Mouse (Mus musculus): Measurements from ENCODE around the gene Rcbtb2. TPM values are rescaled to one million over a fixed set of nuclear protein-coding genes. Genes with fewer than 3 reads are reported as not detected.

Gene Rcbtb2
- polyA plus RNA-seq, 1 experiment from 2014 or later: 216 TPM

DNA sequence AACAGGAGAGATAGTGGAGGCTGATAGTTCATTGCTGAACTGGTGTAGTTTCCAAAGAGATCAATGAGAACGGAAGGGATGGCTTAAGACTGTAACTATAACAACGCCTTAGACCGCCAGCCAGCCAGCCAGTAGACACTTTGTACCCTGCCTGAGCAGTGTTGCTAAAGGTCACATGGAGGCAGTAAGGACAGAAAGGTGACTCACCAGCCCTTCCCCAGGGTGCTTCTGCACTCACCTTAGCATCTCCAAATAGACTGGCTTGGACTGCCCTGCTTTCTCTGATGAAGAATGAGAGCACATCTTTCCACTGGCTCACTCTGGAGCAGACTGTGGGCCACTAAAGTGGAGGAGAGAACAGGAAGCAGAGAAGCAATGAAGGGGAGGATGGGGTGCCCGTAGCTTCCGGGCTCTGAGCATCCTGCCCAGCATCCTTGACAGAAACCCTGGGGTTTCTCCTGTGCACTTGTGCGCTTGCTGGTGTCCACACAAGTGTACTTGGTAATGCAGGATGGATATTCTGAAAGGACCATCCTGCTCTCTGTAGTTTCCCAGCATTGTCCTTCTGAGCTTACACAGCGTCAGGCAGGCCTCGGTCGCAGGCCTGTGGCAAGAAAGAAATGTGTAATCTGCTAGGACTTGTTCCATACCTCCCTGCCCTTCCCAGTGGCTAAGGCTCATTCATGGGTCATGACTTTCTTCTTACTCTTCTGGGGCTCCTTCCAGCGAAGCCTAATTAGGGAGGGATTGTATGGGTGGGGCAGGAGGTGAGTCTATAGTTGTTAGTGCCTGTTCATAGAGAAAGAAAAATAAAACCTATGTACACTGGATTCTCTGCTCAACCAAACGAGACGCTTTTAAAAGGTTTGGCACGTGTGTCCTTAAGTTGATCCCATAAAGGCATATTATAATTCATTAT, 47.3 kb downstream of the Rcbtb2 start:
- WGBS: 92% methylated on average over 13 of the region's 13 CpGs
- Histone ChIP-seq H3K9me3 (ENCODE audit: control insufficient read depth, low read length) (no peaks in the 10 kb centered on the region), H3K9ac (ENCODE audit: low read length) (no peak overlapping the region), H3K4me2 (ENCODE audit: low read depth, severe bottlenecking) (no peak overlapping the region), H3K4me3 (ENCODE audit: low read depth, low read length) (no peak overlapping the region), H3K36me3 (ENCODE audit: control insufficient read depth, insufficient read depth, low read length) (peaks cover 23% of the 10 kb centered on the region), H3K27ac (replicated peaks; ENCODE audit: low read depth, low read length) (no peak overlapping the region), H3K4me1 (ENCODE audit: control insufficient read depth, insufficient read depth, low read length) (no peaks in the 10 kb centered on the region), H3K27me3 (ENCODE audit: control insufficient read depth, insufficient read depth, low read length) (no peaks in the 10 kb centered on the region)
- ATAC-seq (ENCODE audit: insufficient number of reproducible peaks, low FRiP score, low TSS enrichment, low read depth): no peak
- no peak for DNase-seq (ENCODE audit: low spot score)

DNA sequence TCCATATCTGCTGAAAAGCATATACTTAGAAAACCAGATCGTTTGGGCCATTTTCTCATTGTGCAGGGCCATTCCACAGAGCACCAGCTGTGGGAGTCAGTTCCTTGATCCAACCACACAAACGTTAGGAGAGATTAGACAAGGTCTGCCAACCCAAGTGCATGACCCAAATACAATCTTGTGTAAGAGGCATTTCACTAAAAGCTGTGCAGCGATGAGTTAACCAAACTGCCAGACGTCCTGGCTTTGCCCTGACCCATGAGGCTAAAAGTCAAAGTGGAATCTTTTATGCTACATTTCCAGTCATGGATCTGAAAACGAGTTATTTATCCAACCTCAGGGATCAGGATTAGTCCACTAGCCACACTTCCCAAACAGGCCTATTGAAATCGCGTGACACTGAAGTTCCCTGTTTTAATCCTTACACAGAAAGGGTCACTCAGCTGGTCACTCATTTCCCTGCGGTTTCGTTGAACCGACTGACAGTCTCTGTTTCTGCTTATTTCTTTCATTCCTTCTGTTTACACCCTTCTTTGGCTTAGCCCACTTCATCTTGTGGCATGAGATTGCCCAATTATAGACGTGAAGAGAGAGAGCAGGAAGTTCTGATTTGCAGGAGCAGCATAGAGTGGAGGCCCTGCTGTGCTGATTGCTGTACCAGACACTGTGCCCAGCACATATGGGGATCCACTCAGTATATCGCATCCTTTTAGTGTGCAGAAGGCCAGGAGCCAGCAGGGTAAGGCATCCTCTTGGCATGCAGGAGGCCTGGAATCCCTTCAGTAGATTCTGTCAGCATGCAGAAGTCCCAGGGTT, 49.6 kb downstream of the Rcbtb2 start:
- DNase-seq (ENCODE audit: low spot score) (no peak), ATAC-seq (ENCODE audit: insufficient number of reproducible peaks, low FRiP score, low TSS enrichment, low read depth) (no peak)
- Histone ChIP-seq H3K4me2 (ENCODE audit: low read depth, severe bottlenecking) (no peak overlapping the region), H3K27ac (replicated peaks; ENCODE audit: low read depth, low read length) (no peak overlapping the region), H3K9me3 (ENCODE audit: control insufficient read depth, low read length) (no peaks in the 10 kb centered on the region), H3K4me3 (ENCODE audit: low read depth, low read length) (no peak overlapping the region), H3K36me3 (ENCODE audit: control insufficient read depth, insufficient read depth, low read length) (peaks cover 26% of the 10 kb centered on the region; the same call in 1 of the 2 replicates), H3K4me1 (ENCODE audit: control insufficient read depth, insufficient read depth, low read length) (no peaks in the 10 kb centered on the region), H3K27me3 (ENCODE audit: control insufficient read depth, insufficient read depth, low read length) (no peaks in the 10 kb centered on the region), H3K9ac (ENCODE audit: low read length) (no peak overlapping the region)
- WGBS: 83% methylated on average over 12 of the region's 12 CpGs

DNA sequence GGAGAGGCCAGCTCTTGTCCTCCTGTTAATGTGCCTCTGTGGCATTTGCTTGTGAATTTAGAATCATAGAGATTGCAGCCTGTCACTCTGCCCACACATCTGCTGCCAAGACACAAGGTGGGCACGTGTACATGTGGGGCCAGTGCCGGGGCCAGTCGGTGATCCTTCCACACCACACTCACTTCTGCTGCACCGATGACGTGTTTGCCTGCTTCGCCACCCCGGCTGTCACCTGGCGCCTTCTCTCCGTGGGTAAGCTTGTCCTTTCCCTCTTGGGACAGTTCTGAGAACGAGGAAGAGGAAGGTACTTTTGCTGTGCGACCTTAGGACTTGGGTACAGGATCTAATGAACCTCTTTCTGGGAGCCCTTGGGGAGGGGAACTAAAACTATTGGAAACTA, 50.8 kb downstream of the Rcbtb2 start:
- Histone ChIP-seq H3K36me3 (ENCODE audit: control insufficient read depth, insufficient read depth, low read length) (peaks cover 27% of the 10 kb centered on the region), H3K4me1 (ENCODE audit: control insufficient read depth, insufficient read depth, low read length) (no peaks in the 10 kb centered on the region), H3K9ac (ENCODE audit: low read length) (no peak overlapping the region), H3K27ac (replicated peaks; ENCODE audit: low read depth, low read length) (no peak overlapping the region), H3K27me3 (ENCODE audit: control insufficient read depth, insufficient read depth, low read length) (no peaks in the 10 kb centered on the region), H3K4me3 (ENCODE audit: low read depth, low read length) (no peak overlapping the region), H3K9me3 (ENCODE audit: control insufficient read depth, low read length) (no peaks in the 10 kb centered on the region), H3K4me2 (ENCODE audit: low read depth, severe bottlenecking) (no peak overlapping the region)
- DNase-seq (ENCODE audit: low spot score): no peak
- ATAC-seq (ENCODE audit: insufficient number of reproducible peaks, low FRiP score, low TSS enrichment, low read depth): no peak
- 92% methylated on average over 11 of the region's 11 CpGs for WGBS

DNA sequence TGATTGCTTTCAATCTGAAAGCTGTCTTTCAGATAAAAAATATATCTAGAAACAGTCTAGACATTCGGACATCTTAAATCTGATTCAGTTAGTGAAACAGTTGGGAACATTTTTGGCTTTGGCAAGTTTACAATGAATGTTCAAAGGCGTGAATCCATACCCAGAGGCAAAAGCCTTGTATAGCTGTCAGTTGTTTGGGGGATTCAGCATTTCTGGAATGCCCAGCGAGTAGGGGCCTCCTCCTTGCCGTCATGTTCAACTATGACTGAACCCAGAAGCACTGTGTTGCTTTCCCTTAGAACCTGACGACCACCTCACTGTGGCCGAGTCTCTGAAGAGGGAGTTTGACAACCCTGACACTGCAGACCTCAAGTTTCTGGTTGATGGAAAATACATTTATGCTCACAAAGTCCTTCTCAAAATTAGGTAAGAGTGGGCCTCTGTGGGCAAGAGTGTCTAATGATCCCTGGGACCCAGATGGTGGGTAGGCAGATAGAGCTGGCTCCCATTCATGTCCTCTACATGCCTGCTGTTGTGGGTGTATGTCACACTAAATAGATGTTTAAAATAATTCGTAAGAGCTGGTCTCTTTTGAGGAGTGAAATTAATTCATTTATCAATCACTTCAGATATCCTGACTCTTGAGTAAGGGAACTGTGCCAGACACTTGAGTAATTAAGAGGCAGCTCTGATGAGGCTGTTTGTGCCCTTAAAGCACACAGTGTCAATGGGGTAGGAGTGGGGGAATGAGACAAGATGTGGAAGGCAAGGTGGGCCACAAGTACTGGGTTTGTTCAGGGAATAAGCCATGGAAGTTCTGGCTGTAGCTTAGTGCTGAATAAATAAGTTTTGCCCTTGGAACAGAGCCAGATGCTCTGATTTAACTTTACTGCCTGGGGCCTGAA, 51.5 kb downstream of the Rcbtb2 start:
- H3K36me3 ChIP-seq (ENCODE audit: control insufficient read depth, insufficient read depth, low read length): peaks cover 27% of the 10 kb centered on the region
- no peak for ATAC-seq (ENCODE audit: insufficient number of reproducible peaks, low FRiP score, low TSS enrichment, low read depth)
- DNase-seq (ENCODE audit: low spot score): no peak

DNA sequence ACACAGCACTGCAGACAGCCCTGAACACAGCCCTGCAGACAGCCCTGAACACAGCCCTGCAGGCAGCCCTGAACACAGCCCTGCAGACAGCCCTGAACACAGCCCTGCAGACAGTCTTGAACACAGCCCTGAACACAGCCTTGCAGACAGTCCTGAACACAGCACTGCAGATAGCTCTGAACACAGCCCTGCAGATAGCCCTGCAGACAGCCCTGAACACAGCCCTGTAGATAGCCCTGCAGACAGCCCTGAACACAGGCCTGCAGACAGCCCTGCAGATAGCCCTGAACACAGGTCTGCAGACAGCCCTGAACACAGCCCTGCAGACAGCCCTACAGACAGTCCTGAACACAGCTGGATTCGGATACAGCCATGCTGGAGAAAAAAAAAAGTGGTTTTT, 52.2 kb downstream of the Rcbtb2 start:
- Histone ChIP-seq H3K27me3 (ENCODE audit: control insufficient read depth, insufficient read depth, low read length) (no peaks in the 10 kb centered on the region), H3K4me3 (ENCODE audit: low read depth, low read length) (no peak overlapping the region), H3K36me3 (ENCODE audit: control insufficient read depth, insufficient read depth, low read length) (peaks cover 23% of the 10 kb centered on the region), H3K9ac (ENCODE audit: low read length) (no peak overlapping the region), H3K4me2 (ENCODE audit: low read depth, severe bottlenecking) (no peak overlapping the region), H3K4me1 (ENCODE audit: control insufficient read depth, insufficient read depth, low read length) (no peaks in the 10 kb centered on the region), H3K27ac (replicated peaks; ENCODE audit: low read depth, low read length) (no peak overlapping the region), H3K9me3 (ENCODE audit: control insufficient read depth, low read length) (no peaks in the 10 kb centered on the region)
- no peak for ATAC-seq (ENCODE audit: insufficient number of reproducible peaks, low FRiP score, low TSS enrichment, low read depth)
- WGBS: 75% methylated on average over 1 of the region's 1 CpGs
- DNase-seq (ENCODE audit: low spot score): no peak

More for the DNA sequence above, 51.5 kb downstream of the Rcbtb2 start:
- Histone ChIP-seq H3K27ac (replicated peaks; ENCODE audit: low read depth, low read length) (no peak overlapping the region), H3K4me3 (ENCODE audit: low read depth, low read length) (no peak overlapping the region), H3K9ac (ENCODE audit: low read length) (no peak overlapping the region), H3K27me3 (ENCODE audit: control insufficient read depth, insufficient read depth, low read length) (no peaks in the 10 kb centered on the region), H3K9me3 (ENCODE audit: control insufficient read depth, low read length) (no peaks in the 10 kb centered on the region), H3K4me1 (ENCODE audit: control insufficient read depth, insufficient read depth, low read length) (no peaks in the 10 kb centered on the region), H3K4me2 (ENCODE audit: low read depth, severe bottlenecking) (no peak overlapping the region)
- WGBS: 85% methylated on average over 7 of the region's 7 CpGs

DNA sequence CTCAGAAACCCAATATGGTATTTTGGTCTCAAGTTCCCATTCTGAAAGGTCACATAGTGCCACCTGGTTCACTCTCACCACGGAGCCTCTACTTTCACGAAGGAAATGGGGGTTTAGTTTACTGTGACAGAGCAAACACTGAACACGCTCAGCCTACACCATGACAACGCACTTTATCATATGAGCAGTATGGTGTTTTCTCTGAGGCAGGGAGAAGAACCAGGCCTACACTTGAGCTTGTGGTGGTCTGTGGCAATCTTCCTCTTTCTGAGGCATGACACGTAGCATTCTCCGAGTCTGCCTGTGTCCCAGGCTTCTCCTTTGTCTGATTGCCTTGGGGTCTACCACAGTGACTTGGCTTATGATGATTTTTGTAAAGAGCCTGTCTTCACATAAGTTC, 53.0 kb downstream of the Rcbtb2 start:
- 87% methylated on average over 6 of the region's 6 CpGs for WGBS
- no peak overlapping the region for H3K27ac ChIP-seq (replicated peaks; ENCODE audit: low read depth, low read length)
- H3K4me1 ChIP-seq (ENCODE audit: control insufficient read depth, insufficient read depth, low read length): no peaks in the 10 kb centered on the region
- DNase-seq (ENCODE audit: low spot score) (no peak), ATAC-seq (ENCODE audit: insufficient number of reproducible peaks, low FRiP score, low TSS enrichment, low read depth) (no peak)
- H3K27me3 ChIP-seq (ENCODE audit: control insufficient read depth, insufficient read depth, low read length): no peaks in the 10 kb centered on the region
- no peak overlapping the region for H3K4me2 ChIP-seq (ENCODE audit: low read depth, severe bottlenecking)
- no peaks in the 10 kb centered on the region for H3K9me3 ChIP-seq (ENCODE audit: control insufficient read depth, low read length)
- no peak overlapping the region for H3K4me3 ChIP-seq (ENCODE audit: low read depth, low read length)
- no peak overlapping the region for H3K9ac ChIP-seq (ENCODE audit: low read length)
- H3K36me3 ChIP-seq (ENCODE audit: control insufficient read depth, insufficient read depth, low read length): peaks cover 22% of the 10 kb centered on the region

DNA sequence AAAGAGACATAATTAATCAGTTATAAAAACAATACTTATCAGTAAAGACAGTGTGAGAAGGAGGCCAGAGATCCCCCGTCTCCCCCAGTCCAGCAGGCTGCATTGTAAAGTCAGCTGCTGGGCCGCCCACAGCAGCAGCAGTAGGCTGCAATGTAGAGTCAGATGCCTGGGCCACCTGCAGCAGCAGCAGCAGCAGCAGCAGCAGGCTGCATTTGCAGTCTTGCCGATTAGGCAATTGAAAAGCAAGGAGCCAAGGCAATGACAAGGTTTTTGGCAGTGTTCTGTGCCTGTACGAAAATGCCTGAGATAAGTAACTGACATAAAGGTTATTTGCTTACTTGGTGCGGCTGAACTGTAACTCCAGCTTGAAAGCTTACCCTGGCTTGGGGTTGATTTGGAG, 53.4 kb downstream of the Rcbtb2 start:
- Histone ChIP-seq H3K27ac (replicated peaks; ENCODE audit: low read depth, low read length) (no peak overlapping the region), H3K36me3 (ENCODE audit: control insufficient read depth, insufficient read depth, low read length) (peaks cover 22% of the 10 kb centered on the region), H3K4me1 (ENCODE audit: control insufficient read depth, insufficient read depth, low read length) (no peaks in the 10 kb centered on the region), H3K4me3 (ENCODE audit: low read depth, low read length) (no peak overlapping the region), H3K4me2 (ENCODE audit: low read depth, severe bottlenecking) (no peak overlapping the region), H3K9me3 (ENCODE audit: control insufficient read depth, low read length) (no peaks in the 10 kb centered on the region), H3K27me3 (ENCODE audit: control insufficient read depth, insufficient read depth, low read length) (no peaks in the 10 kb centered on the region), H3K9ac (ENCODE audit: low read length) (no peak overlapping the region)
- no peak for DNase-seq (ENCODE audit: low spot score)
- 88% methylated on average over 5 of the region's 5 CpGs for WGBS
- ATAC-seq (ENCODE audit: insufficient number of reproducible peaks, low FRiP score, low TSS enrichment, low read depth): no peak

DNA sequence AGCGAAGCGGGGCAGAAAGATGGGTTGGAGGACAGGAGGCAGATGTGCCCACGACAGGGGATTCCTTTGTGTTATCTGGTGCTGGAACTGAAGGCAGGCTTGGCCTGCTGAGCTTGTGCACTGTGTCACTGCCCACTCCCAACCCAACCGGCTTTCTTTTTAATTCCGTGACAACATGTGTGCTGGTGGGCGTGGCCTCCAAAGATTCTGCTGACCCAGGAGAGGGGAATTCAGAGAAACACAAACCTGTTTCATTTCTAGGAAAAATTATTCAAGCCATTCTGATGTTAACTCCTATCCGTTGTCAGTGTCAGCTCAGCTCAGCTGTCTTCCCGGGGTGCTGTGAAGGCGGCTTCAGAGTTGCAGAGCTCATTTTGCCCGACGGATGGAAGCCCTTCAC, 55.1 kb downstream of the Rcbtb2 start:
- Histone ChIP-seq H3K9ac (ENCODE audit: low read length) (no peak overlapping the region), H3K4me2 (ENCODE audit: low read depth, severe bottlenecking) (no peak overlapping the region), H3K4me1 (ENCODE audit: control insufficient read depth, insufficient read depth, low read length) (no peaks in the 10 kb centered on the region), H3K36me3 (ENCODE audit: control insufficient read depth, insufficient read depth, low read length) (peaks cover 23% of the 10 kb centered on the region), H3K27me3 (ENCODE audit: control insufficient read depth, insufficient read depth, low read length) (no peaks in the 10 kb centered on the region), H3K4me3 (ENCODE audit: low read depth, low read length) (no peak overlapping the region), H3K9me3 (ENCODE audit: control insufficient read depth, low read length) (no peaks in the 10 kb centered on the region), H3K27ac (replicated peaks; ENCODE audit: low read depth, low read length) (no peak overlapping the region)
- DNase-seq (ENCODE audit: low spot score): no peak
- no peak for ATAC-seq (ENCODE audit: insufficient number of reproducible peaks, low FRiP score, low TSS enrichment, low read depth)
- WGBS: 91% methylated on average over 11 of the region's 11 CpGs
